Mouse (Mus musculus) heart, adult 2 months (tissue): ENCODE results near the gene Zfp747. TPM values are rescaled to one million over a fixed set of nuclear protein-coding genes. Genes with fewer than 3 reads are reported as not detected.
"Not testable (repeated sequence)": the region's sequence is repeated elsewhere in the genome, so short reads cannot be mapped to it uniquely, and the experiment has no call there.

Experiments
- DNase-seq, 2 experiments: peaks; one replicate each; pipeline ENCODE4 v3.0.0; 2021
- H3K27ac ChIP-seq: fragments of 200-600 bp; 2 replicates; pipeline ENCODE4 v1.8.1; 2022
- H3K27me3 ChIP-seq: fragments of 200-500 bp; 2 replicates; pipeline ENCODE4 v1.6.1; 2012; ENCODE audit warnings: mild to moderate bottlenecking, low read length, inconsistent platforms, mixed read lengths; ENCODE audit not compliant: control insufficient read depth, insufficient read depth
- H3K36me3 ChIP-seq: fragments of 200-500 bp; 2 replicates; pipeline ENCODE4 v1.6.1; 2012; ENCODE audit warnings: low read length, inconsistent platforms; ENCODE audit not compliant: control insufficient read depth, insufficient read depth
- H3K4me1 ChIP-seq: fragments of 200-500 bp; 2 replicates; pipeline ENCODE4 v1.6.1; 2011; ENCODE audit warnings: low read length; ENCODE audit not compliant: control insufficient read depth, insufficient read depth
- H3K4me3 ChIP-seq: fragments of 200-600 bp; 2 replicates; pipeline ENCODE4 v1.8.1; 2022
- H3K79me2 ChIP-seq: fragments of 200-500 bp; replicated peaks from 2 replicates; pipeline ENCODE4 v1.6.1; 2012; ENCODE audit warnings: mild to moderate bottlenecking, inconsistent platforms, low read length, moderate library complexity, mixed read lengths; ENCODE audit not compliant: control insufficient read depth, insufficient read depth
- H3K9ac ChIP-seq: fragments of 200-500 bp; 2 replicates; pipeline ENCODE4 v1.6.1; 2012; ENCODE audit warnings: low read depth, mild to moderate bottlenecking, control low read depth, inconsistent platforms, low read length, mixed read lengths
- CTCF ChIP-seq: fragments of 200-600 bp; IDR thresholded peaks from 2 replicates; pipeline ENCODE4 v1.8.1; 2022; ENCODE audit warnings: antibody characterized with exemption, mild to moderate bottlenecking, moderate library complexity
- EP300 ChIP-seq: fragments of 200-500 bp; IDR thresholded peaks from 2 replicates; pipeline ENCODE4 v1.6.1; 2011; ENCODE audit warnings: low read depth, low read length, control low read depth; ENCODE audit not compliant: insufficient read depth
- POLR2A ChIP-seq: fragments of 200-500 bp; IDR thresholded peaks from 2 replicates; pipeline ENCODE4 v1.6.1; 2011; ENCODE audit warnings: mild to moderate bottlenecking, low read depth, low read length, control low read depth; ENCODE audit not compliant: insufficient read depth
- WGBS: fragments of 180-500 bp; shearing (Covaris S2); methylation state at CpG from one replicate; pipeline ENCODE4 v1.1.7; 2018; 5-methylcytosine and 5-hydroxymethylcytosine counted together
- intact Hi-C: fragments of 180-260 bp; cut with DNase I; formaldehyde crosslinking; loops from one replicate; pipeline ENCODE4 v1.15.1; 2025
- long read RNA-seq: library from polyadenylated mRNA; stranded (forward); transcript quantifications from one replicate; pipeline ENCODE4 v2.0.0, GENCODE M21; 2021
- polyA plus RNA-seq: library from polyadenylated mRNA; depleted of rRNA; stranded (reverse); fragments of >200 nt; gene quantifications from 2 replicates; pipeline ENCODE4 v1.2.3, GENCODE M21; 2012; rRNA removed
- total RNA-seq, 2 experiments: library from RNA; stranded (reverse); gene quantifications; 2 replicates each; pipeline ENCODE4 v1.2.3; 2021

Gene Zfp747
- total RNA-seq = 1 to 10 TPM; 4.3 to 5.3 TPM
- polyA plus RNA-seq = 2.9 and 3.9 TPM in 2 replicates
- long read RNA-seq, partial matches to known transcripts = 0 of 2 reads
- long read RNA-seq, other reads (novel, unspliced or antisense) = 1 of 2 reads

DNA sequence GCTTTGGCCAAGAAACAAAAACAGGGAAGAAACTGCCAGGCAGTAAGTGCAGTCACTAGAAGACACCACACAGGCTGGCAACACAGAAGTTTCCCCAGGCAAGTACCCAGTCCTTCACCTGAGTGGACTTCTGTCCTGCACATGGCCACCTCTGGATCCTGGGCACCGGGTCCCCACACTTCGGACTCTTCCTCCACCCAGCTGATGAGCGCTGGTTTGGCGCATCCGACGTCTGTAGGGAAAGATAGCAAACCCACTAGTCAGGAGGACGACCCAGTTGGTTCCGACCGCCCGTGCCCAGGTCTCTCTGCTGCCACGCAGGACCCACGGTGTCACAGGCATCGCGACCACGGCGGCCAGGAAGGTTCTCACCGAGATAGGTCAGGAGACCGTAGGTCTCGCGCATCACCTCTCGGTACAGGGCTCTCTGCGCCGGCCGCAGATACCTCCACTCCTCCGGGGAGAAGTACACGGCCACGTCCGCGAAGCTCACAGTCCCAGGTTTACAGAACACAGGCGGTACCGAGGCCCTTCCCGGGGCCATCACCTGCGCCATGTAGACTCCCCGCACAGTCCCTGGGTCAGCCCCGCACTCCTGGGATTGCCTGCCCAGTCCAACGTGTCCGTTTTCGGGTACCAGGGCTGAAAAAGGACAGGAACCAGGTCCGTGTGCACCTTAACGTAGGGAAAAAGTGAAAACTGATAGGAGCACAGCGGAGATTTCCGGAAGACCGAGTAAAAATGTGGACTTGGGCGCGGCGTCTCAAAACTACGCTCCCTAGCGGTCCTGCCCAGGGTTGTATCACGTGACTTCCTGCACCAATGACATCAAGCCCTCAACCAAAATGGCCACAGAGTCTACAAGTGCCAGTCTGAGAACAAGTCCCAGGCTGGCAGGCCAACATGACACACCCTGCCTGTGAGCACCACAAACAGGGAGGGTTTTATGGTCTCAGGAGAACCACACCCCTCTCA is at the start of gene Zfp747:
TSS of gene Zfp747 (minus strand) at position 780 of the 975 bp plus-strand sequence.
- peak; percentile 93 for TF ChIP-seq POLR2A
- TF ChIP-seq CTCF = peak; percentile 72
- 0 out of 2 replicates have a peak, but pooled peaks have one; percentile 64 for TF ChIP-seq EP300
- Histone ChIP-seq H3K27ac (peak within 1 kb of the TSS; percentile 90), H3K4me3 (peak within 1 kb of the TSS; percentile 76), H3K9ac (peak within 1 kb of the TSS; percentile 83)
- not testable (repeated sequence) for H3K79me2 ChIP-seq, H3K36me3 ChIP-seq, H3K27me3 ChIP-seq, H3K4me1 ChIP-seq
- WGBS = under 1% methylated on average over 49 of the region's 49 CpGs
- intact Hi-C loops = loop anchor here (1.0 to 2.0 kb wide), 2 partner anchors 12 to 17 kb away; partner anchors contain the start of genes 9130019O22Rik and E430018J23Rik
- peak; percentile 93 to 95 for DNase-seq

DNA sequence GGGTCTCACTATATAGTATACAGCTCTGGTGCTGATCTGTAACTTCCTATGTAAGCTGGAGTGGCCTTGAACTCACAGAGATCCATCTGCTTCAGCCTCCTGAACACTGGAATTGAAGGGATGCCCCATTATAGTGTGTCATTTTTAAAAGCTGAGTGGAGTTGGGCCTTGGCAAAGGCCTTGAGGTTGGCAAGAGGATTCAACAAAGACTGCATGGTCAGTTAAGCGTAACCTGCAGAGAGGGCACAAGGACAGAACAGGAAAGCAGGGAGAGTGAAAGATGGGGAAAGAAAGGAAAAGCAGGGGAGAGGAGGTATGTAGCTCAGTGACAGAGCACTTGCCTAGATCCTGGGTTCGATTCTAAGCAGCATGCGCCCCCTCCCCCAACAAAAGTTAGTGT is 49.4 kb upstream of the Zfp747 start:
- 89% methylated on average over 3 of the region's 3 CpGs for WGBS
- intact Hi-C loops = no loop called here
- Histone ChIP-seq H3K27ac (no peak overlapping the region), H3K4me3 (no peak overlapping the region), H3K27me3 (no peaks in the 10 kb centered on the region), H3K36me3 (no peaks in the 10 kb centered on the region), H3K79me2 (no peaks in the 10 kb centered on the region), H3K4me1 (peaks cover 6% of the 10 kb centered on the region), H3K9ac (no peak overlapping the region)
- no peak for DNase-seq
- TF ChIP-seq CTCF (no peak), POLR2A (no peak)

DNA sequence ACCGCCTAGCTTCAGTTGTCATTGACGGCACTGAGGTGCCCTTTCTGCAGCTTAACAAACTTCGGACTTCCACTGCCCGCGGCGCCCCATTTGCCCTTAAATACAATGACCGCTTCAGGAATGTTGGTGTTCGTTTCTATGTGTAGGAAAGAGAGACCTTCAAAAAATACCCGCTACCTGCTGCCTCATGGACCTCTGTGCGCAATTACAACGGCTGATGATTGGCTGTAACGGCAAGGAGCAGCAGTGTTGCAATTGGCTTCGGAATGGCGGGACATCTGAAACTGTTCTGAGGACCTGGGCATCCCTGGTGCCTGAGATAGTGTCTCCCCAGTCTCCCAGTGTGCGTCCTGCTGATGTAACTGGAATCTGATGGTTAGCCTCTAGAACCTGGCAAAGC is 46.4 kb upstream of the Zfp747 start:
- no peak for TF ChIP-seq EP300
- TF ChIP-seq CTCF = no peak
- TF ChIP-seq POLR2A = no peak
- peaks cover 6% of the 10 kb centered on the region for H3K4me1 ChIP-seq
- 1% methylated on average over 15 of the region's 15 CpGs for WGBS
- H3K27me3 ChIP-seq = no peaks in the 10 kb centered on the region
- H3K79me2 ChIP-seq = no peaks in the 10 kb centered on the region
- peak overlapping the region; percentile 83 for H3K4me3 ChIP-seq
- DNase-seq = no peak
- intact Hi-C loops = loop anchor here (2.0 kb wide), 2 partner anchors 25 to 49 kb away; no protein-coding TSS in a partner anchor
- no peaks in the 10 kb centered on the region for H3K36me3 ChIP-seq
- H3K27ac ChIP-seq = peak overlapping the region; percentile 87; the same call in 1 of the 2 replicates
- H3K9ac ChIP-seq = no peak overlapping the region

DNA sequence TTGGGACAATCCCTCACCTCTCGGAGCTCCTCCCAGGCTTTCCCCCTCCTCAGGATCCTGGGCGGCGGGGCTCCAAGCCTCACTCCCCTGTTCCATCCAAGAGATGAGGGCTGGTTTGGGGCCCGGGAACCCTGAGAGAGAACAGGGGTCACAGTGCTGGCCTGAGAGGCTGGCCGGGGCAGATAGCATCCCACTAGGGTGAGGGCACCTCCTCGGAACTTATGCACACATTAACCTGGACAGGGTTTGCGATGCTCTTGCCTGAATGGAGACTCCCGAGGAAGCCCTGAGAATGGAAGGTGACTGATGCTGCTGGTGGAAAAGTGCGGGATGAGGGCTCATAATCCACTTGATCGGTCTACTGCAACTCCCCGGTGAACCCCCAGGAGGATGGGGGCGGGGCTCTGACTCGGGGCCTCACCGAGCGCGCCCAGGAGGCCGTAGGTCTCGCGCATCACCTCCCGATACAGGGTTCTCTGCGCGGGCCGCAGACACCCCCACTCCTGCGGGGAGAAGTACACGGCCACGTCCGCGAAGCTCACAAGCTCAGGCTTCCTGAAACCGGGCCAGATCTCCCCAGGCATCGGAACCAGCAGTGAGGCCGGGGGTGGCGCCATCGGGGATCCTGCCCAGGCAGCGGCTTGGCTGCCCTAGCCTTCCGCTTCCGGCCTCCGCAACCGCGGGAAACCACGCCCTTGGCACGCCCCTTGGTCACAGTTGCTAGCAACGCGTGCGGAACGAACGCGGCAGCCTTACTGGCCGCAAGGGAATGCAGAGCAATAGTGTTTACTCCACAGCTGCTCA is 45.7 kb upstream of the Zfp747 start, which contains the start of gene Zfp688:
TSS of gene Zfp688 (minus strand) at position 681 of the 804 bp plus-strand sequence.
- H3K27ac ChIP-seq = peak within 1 kb of the TSS; percentile 87
- peaks cover 6% of the 10 kb centered on the region for H3K4me1 ChIP-seq
- 2% methylated on average over 48 of the region's 48 CpGs for WGBS
- H3K36me3 ChIP-seq = no peaks in the 10 kb centered on the region
- H3K79me2 ChIP-seq = no peaks in the 10 kb centered on the region
- peak; percentile 47 for TF ChIP-seq CTCF
- TF ChIP-seq POLR2A = peak; percentile 87
- TF ChIP-seq EP300 = peak; percentile 84
- DNase-seq = peak; percentile 97 to 98
- H3K27me3 ChIP-seq = no peaks in the 10 kb centered on the region
- intact Hi-C loops = loop anchor here (2.0 kb wide), 2 partner anchors 25 to 49 kb away; no protein-coding TSS in a partner anchor
- peak within 1 kb of the TSS; percentile 73 for H3K9ac ChIP-seq
- H3K4me3 ChIP-seq = peak within 1 kb of the TSS; percentile 83

DNA sequence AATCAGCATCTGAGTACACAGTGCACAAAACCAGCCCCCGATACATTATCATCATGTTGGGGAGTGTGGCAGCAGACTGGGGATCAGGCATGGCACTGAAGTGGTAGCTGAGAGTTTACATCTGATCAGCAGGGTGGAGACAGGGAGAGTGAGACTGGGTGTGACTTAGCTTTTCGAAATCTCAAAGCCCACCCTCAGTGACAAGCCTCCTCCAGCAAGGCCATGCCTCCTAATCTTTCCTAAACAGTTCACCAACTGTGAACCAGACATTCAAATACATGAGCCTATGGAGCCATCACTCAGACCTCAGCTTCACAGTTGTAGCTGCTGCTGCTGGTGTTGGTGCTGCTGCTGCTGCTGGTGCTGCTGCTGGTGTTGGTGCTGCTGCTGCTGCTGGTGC is 35.6 kb upstream of the Zfp747 start:
- H3K4me3 ChIP-seq = no peak overlapping the region
- no peaks in the 10 kb centered on the region for H3K79me2 ChIP-seq
- 56% methylated on average over 2 of the region's 2 CpGs for WGBS
- peaks cover 2% of the 10 kb centered on the region for H3K4me1 ChIP-seq
- H3K36me3 ChIP-seq = no peaks in the 10 kb centered on the region
- H3K27ac ChIP-seq = no peak overlapping the region
- no peak for DNase-seq
- intact Hi-C loops = no loop called here
- H3K9ac ChIP-seq = no peak overlapping the region
- TF ChIP-seq CTCF (no peak), EP300 (no peak), POLR2A (no peak)
- H3K27me3 ChIP-seq = no peaks in the 10 kb centered on the region
